Mouse (Mus musculus) cerebellum, adult (tissue): ENCODE data around the gene Vps8.
A peak's percentile ranks its signal among the peaks of the same experiment; 100 is the strongest.
"Not testable (repeated sequence)": the region's sequence is repeated elsewhere in the genome, so short reads cannot be mapped to it uniquely, and the experiment has no call there.

Source experiments
- ATAC-seq: cut with Nextera tagmentation; 2 replicates; pipeline ENCODE4 v1.9.2; 2017; ENCODE audit warnings: mild to moderate bottlenecking, moderate library complexity, mixed read lengths; ENCODE audit not compliant: insufficient number of reproducible peaks, low FRiP score, low TSS enrichment

Vps8 gene

DNA sequence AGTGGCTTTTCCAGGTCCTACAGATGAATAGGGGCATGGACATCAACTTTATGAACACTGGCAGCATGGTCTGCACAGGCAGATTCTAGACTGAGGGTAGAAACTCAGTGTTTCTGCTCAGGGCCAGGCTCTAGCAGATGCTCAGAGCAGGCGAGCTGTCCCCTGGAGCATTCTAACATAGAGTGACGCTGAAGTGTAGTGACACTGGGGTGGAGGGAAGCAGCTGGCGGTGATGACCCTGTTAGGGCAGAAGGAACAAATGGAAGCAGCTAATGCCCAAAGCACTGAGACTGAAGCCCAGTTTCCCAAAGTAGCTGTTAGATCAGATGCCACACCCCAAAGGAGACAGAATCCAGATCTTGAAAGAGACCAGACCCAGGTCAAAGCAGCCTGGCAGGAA lies 223.6 kb downstream of the Vps8 start:
- no peak for ATAC-seq

DNA sequence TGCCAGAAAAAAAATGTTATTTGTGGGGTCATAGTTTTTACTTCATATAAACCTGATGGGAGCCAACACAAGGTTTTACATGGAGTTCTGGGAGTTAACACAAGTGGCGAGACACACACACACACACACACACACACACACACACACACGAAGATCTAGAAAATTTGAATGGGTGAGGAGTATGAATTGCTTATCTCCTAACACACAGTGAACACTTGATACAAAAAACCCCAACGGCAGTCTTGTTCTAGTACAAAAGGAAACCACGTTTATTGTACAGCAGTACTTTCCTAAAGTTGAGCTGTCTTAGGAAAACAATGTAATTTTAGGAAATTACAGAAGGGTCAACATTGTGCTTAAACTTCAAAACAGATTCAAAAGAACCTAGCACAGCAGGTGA lies 225.9 kb downstream of the Vps8 start:
- ATAC-seq, result no peak

DNA sequence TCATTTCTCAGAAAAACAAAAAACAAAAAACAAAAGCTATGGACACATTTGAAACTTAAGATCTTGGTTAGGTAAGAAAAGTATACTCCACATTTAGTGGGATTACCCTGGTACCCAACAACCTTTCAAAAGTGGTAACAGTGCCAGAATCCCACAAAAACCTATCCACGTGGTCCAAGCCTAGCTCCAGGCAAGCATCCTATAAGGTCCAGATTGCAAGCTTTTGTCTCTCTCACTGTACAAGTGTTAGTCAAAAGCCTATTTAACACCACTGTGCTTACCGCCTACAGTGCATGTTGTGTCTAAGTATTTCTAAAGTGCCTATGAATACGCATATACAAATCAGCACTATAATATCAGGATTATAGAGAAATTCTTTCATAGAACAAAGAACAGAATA lies 227.4 kb downstream of the Vps8 start:
- ATAC-seq, result no peak

DNA sequence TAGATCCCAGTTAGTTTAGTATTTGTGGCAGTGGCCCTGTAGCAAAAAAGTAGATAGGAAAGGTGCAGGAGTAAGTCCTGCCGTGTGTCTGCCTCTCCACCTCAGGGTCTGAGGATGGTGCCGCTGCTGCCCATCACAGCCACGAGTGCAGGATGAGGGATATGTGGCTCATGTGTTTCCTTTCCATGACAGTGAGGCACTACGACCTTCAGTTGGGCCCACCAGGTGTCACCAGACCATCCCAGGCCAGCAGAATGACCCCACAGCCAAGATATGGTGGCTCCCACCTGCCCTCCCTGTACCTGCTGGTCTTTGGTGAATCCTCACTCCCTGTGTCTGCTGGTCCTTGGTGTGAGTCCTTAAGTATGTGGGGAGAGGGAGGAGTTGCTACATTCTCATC lies 228.2 kb downstream of the Vps8 start:
- no peak for ATAC-seq

DNA sequence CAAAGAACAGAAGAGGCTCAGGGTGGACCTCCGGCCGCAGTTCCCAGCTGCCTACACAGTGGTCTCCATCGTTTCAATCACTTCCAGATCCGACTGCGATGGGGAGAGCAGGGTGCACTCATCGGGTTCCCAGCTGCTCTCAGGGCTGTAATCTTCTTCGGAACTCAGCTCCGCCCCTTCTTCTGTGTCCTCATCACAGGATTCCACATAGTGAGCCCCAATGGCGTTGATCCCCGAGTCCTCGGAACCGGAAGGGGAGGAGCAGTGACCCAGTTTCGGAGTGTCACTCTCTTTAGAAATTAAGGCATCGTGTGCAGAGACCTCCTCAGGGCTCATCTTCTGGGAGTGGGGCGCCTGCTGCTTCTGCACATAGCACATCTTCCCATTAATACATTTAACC lies 230.2 kb downstream of the Vps8 start:
- no peak for ATAC-seq

DNA sequence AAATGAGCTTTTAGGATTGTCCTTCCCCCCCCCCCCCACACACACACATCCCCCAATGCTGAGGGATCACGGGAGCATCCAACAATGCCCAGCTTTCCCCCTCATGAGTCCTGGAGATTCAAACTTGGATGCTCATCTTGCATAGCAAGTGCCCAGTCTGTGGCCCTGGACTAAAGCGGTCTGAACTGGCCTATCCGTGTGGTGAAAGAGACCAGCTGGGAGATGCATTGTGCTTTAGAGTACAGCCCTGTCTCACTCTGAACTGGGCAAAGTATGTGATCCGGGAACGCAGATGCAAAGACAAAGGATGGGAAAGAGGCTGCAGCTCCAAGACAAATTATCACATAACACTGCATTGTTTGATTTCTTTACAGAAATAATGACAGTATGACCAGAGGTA lies 231.5 kb downstream of the Vps8 start:
- no peak for ATAC-seq

DNA sequence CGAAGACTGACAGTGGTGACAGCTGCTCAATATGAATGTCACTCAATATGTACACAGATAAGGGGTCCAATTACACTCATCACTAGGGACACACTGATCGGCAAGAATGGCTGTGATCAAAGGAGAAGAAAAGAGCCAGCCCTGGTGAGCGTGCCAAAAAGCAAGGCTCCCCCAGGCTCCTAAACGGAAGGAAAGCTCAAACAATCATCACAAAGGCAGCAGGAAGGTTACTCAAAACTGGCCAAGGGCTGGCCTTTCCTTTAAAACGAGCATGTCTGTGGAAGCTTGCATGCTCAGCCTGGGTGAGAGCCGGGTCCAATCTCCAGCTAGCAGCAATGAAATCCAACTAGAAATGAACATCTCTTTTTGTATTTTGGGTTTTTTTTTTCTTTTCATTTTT lies 232.4 kb downstream of the Vps8 start:
- ATAC-seq, result no peak

DNA sequence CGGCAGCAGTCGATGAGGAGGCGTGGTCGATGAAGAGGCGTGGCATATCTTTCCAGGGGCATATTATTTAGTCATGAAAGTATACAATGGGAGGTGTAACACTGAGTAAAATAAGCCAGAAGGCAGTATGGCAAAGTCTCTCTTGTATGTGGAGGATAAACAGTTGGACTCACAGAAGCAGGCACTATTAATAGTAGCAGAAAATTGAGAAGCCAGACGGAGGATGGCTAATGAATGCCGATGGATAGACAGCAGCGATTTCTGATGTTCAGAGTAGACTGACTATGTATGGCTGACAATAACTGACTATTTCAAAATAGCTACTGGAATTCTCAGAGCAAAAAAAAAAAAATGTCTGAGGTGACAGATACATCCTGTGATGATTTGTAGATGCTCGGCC lies 233.0 kb downstream of the Vps8 start:
- ATAC-seq, result no peak

DNA sequence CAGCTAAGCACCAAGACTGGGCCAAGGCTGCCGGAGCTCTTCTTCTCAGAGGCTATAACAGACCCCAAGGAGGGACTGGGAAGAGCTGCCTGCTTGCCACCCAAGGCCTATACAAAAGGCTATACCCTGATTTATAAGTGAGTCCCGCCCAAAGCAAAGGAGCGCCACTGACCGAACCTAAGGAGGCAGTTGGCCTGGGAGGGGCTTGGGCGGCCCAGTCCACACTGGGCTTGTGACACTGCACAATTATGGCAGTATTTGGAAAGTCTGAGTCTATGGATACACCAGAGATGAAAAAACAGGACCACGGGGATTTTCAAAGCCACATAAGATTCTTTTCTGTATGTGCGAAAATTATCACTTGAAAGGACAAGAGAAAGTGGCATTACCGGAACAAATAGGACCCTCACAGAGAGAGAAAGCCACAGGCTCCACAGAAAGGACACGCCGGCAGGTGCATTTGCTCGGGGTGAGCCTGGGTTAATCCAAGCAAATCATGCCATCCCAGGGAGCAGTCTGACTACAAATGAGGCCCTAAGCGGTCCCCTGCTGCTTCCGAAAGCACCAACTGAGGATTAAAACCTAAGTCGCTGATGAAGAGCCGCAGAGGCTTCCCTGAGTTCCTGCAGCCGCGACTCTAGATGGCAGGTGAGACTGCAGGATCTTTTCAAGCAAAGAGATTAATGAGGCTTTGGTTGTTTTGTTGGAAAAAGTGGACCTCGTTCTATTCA lies 241.9 kb downstream of the Vps8 start:
- ATAC-seq, result no peak

DNA sequence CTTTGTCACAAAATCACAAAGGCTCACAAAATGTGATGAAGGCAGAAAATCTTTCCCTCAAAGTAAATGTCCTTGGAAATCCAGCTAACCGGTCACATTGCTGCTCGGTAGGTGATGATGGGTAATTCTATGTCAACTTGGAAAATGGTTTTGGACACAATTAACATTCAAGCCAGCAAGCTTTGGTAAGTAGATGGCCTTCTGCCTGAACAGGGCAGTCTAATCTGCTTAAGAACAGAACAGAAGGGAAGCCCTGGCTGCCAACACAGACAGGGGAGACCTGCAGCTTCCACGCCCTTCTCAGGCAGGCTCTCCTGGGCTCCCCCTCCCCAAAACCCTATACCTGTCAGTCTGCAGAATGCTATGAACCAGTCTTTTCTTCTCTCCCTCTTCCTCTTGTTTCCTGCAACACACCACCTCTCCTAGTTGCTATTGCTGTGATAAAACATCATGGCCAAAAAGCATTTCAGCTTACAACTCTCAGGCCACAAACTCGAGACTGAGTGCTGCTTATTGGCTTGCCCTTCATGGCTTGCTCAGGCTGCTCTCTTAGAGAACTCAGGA lies 242.6 kb downstream of the Vps8 start:
- 0 out of 2 replicates have a peak, but pooled peaks have one; percentile 45 for ATAC-seq

DNA sequence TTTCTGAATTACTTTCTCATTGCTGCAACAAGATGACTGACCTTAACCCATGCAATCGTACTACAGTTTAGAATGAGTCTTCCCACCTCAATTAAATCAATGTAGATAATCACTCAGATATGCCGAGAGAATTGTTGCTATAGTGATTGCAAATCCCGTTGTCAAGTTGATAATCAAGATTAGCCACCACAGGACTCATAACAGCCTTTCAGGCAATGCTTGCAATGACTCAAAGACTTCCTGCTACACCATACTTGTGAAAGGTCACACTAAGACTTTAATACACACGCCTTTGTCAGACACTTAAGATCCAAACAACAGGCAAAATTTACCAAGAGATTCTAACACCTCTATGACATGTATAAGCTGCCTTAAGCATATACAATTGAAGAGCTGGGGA lies 249.0 kb downstream of the Vps8 start:
- no peak for ATAC-seq

DNA sequence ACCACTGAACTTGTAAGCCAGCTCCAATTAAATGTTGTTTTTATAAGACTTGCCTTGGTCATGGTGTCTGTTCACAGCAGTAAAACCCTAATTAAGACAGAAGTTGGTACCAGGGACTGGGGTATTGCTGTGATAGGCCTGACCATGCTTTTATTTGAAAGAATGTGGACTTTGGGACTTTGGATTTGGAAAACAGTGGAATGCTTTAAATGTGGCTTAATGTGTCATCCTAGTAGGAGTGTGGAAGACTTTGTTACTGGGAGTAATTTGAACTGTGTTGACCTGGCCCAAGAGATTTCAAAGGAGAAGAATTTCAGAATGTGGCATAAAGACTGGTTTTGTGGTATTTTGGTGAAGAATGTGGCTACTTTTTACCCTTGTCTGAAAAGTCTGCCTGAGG lies 250.1 kb downstream of the Vps8 start:
- ATAC-seq, result not testable (repeated sequence)

DNA sequence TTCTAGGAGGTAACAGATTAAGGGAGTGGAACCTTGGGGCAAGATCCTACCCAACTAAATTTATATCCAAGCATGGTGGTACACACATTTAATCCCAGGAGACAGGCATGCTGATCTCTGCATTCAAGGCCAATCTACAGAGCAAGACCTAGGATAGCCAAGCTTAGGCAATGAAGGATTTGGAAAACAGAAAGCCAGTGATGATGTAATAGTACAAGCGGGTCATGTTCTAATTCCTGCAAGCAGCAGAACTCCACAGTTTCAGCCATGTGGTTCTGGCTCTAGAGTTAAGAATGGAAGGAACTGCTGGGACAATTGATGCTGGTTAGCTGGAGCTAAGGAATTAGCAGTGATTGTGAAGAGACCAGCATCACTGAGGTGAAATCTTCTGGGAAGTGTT lies 250.7 kb downstream of the Vps8 start:
- not testable (repeated sequence) for ATAC-seq

DNA sequence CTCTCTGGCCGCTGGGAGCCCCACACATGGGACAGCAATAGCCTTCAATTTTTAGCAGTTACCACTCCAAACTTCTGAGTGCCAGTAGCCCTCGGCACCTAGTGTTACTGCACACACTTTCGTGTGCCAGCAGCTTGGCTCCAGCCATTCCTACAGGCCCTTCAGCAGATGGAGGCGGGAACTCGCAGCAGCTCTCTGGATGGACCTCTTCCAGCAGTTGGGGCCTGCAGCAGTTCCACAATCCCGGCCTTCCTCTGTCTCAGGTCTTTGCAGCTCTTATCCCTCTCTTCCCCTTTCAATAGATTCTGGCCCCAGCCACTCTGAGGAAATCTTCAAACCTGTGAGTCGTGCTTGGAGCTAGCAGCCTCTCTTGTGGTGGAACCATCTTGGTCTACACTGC lies 253.9 kb downstream of the Vps8 start:
- ATAC-seq, result no peak

DNA sequence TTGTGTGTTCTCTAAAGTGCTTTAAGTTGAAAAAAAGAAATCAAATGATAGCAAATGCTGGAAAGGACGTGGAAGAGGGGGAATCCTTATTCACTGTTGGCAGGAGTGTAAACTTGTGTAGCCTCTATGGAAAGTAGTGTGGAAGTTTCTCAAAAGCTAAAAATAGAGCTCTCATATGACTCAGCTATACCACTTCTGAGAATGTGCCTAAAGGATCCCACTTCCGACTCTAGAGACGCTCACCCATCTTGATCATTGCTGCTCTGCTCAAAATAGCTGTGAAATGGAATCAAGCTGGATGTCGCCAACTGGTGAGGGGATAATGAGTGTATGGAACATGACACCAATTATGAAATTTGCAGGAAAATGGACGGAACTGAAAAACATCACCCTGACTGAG lies 264.5 kb downstream of the Vps8 start:
- no peak for ATAC-seq

DNA sequence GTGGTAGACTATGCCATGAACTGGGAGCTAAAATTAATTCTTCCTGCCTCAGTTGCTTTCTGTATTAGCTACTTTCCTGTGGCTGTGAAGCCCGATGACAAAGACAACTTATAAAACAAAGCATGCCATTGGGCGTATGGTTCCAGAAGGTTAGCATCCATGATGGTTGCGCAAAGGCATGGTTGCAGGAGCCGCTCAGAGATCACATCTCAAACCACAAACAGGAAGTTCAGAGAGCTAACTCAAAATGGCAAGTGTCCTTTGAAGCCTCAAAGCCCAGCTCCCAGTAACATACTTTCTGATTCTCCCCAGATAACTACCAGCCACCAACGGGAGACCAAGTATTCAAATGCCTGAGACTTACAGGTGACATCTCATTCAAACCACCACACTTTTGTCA lies 266.2 kb downstream of the Vps8 start:
- no peak for ATAC-seq

DNA sequence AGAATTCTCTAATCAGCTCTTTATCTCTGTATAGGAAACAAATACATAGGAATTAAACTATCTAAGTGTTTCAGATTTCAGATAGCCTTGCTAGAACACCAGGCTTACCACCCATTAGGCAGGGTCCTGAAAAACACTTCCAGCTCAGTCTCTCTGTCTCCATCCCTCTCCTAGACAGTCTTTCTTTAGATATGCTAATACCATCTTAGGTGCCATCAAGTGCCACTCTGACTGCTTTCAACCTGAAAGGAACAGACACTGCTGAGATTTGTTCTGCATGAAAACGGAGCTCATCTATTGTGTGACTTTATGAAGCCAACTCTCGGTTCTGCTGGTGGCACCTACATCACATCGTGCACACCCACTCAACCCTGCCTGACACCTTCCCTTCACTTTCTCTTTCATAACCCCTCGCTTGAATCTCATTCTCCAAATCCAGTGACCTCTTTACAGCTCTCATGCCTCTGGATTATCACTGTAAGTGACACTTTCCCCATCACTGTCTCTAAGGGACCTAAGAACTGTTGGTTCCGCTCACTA lies 267.4 kb downstream of the Vps8 start:
- ATAC-seq, result no peak

DNA sequence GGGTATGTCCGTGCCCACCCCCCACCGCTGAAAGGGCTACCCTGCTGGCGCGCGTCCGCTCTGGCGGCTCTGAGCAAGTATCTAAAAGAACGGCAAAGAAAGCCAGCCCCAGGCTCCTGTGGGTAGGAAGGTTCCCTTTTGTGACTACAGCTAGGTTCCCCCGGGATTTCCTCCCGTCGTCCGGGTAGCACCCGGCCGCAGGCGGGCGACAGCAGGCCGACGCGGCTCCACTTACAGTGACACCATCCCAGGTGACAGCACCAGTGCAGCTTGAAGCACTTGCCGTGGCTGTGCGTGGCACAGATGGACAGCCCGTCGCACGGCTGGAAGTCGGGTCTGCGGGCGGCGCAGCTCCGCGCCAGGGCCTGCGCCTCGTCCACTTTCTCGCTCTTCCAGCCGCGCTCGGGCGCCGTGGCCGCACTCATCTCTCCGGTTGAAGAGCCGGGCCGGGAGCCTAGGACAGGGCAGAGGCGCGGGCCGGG lies 271.1 kb downstream of the Vps8 start:
- peak; percentile 73 for ATAC-seq
